Mouse (Mus musculus) embryonic facial prominence, embryonic 12.5 days (tissue): ENCODE data around the gene Prkcd. TPM values are rescaled to one million over a fixed set of nuclear protein-coding genes. Genes with fewer than 3 reads are reported as not detected.

Source experiments
- ATAC-seq: fragments of 200-750 bp; cut with Nextera tagmentation; 2 replicates; pipeline ENCODE4 v1.8.0; 2017; ENCODE audit not compliant: insufficient number of reproducible peaks, insufficient read depth, low FRiP score, low TSS enrichment
- H3K27ac ChIP-seq: fragments of 300-500 bp; sonication (generic); 2 replicates; pipeline ENCODE4 v1.5.1; 2016; ENCODE audit warnings: mild to moderate bottlenecking
- H3K27me3 ChIP-seq: fragments of 300-500 bp; sonication (generic); 2 replicates; pipeline ENCODE4 v1.6.1; 2016; ENCODE audit warnings: mild to moderate bottlenecking, moderate library complexity
- H3K36me3 ChIP-seq: fragments of 300-500 bp; sonication (generic); 2 replicates; pipeline ENCODE4 v1.6.1; 2016; ENCODE audit warnings: mild to moderate bottlenecking
- H3K4me1 ChIP-seq: fragments of 300-500 bp; sonication (generic); 2 replicates; pipeline ENCODE4 v1.6.1; 2016
- H3K4me2 ChIP-seq: fragments of 300-500 bp; sonication (generic); replicated peaks from 2 replicates; pipeline ENCODE4 v1.6.1; 2016; ENCODE audit warnings: mild to moderate bottlenecking, moderate library complexity
- H3K4me3 ChIP-seq: fragments of 300-500 bp; sonication (generic); 2 replicates; pipeline ENCODE4 v1.5.1; 2016; ENCODE audit warnings: mild to moderate bottlenecking
- H3K9ac ChIP-seq: fragments of 300-500 bp; sonication (generic); 2 replicates; pipeline ENCODE4 v1.6.1; 2016; ENCODE audit warnings: mild to moderate bottlenecking, moderate library complexity
- H3K9me3 ChIP-seq: fragments of 300-500 bp; sonication (generic); 2 replicates; pipeline ENCODE4 v1.6.1; 2016; ENCODE audit warnings: mild to moderate bottlenecking, moderate library complexity
- WGBS: fragments of 180-500 bp; shearing (Covaris S2); methylation state at CpG from one replicate; pipeline ENCODE4 v1.1.7; 2016; 5-methylcytosine and 5-hydroxymethylcytosine counted together
- polyA plus RNA-seq: library from polyadenylated mRNA; unstranded; fragments of >200 nt; fragmentation: Nextera tagmentation; extraction: Ambion mirVana; gene quantifications from 2 replicates; pipeline ENCODE4 v1.2.1, GENCODE M21; 2016

The Prkcd gene
- polyA plus RNA-seq, 1 experiment from 2014 or later: 55.6 TPM

DNA sequence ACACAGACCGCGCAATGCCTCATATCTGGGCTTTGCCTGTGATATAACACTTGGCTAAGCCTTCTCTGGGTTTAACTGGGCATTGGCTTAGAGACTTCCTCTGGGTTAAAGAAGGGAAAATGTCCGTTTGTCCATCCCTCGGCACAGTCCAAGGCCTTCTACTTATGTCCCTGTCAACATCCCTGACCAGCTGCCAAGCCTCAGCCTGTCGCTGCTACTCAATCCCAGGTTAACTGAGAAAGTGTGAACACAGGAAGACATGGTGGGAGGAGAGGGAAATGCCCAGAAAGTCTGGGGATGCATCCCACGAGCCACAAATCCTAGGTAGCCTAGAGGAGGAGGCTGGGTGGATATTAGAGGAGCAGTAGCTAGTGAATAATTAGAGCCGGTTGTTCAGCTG lies 7.7 kb upstream of the Prkcd start:
- ATAC-seq: no peak
- 73% methylated on average over 7 of the region's 7 CpGs for WGBS
- no peak overlapping the region for H3K9ac ChIP-seq
- 0 out of 2 replicates have a peak, but pooled peaks cover 6% of the 10 kb centered on the region for H3K4me1 ChIP-seq
- H3K9me3 ChIP-seq: no peaks in the 10 kb centered on the region
- H3K4me3 ChIP-seq: no peak overlapping the region
- H3K36me3 ChIP-seq: no peaks in the 10 kb centered on the region
- no peak overlapping the region for H3K4me2 ChIP-seq
- H3K27ac ChIP-seq: no peak overlapping the region
- no peaks in the 10 kb centered on the region for H3K27me3 ChIP-seq

DNA sequence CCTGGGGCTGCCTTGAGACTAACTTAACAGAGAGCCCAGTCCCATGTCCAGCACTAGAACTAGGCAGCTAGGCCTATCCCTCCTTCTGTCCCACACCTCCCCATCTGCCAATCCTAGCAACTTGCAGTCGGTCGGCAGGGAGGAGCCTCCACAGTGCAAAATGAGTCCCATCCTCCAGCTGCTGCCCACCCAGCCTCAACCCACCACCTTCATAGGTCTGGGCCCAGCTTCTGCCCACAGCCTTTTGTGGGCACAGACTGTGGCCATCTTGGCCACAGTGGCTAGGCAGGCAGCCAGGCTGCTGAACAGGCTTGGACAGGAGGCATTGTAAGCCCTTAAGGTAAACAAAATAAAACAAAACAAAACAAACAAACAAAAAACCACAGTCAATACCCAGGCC lies 5.8 kb upstream of the Prkcd start:
- Histone ChIP-seq H3K36me3 (no peaks in the 10 kb centered on the region), H3K4me1 (0 out of 2 replicates have a peak, but pooled peaks cover 4% of the 10 kb centered on the region), H3K9ac (no peak overlapping the region), H3K4me3 (no peak overlapping the region), H3K9me3 (no peaks in the 10 kb centered on the region), H3K27me3 (no peaks in the 10 kb centered on the region), H3K27ac (no peak overlapping the region), H3K4me2 (no peak overlapping the region)
- ATAC-seq: no peak
- WGBS: 41% methylated on average over 2 of the region's 2 CpGs

DNA sequence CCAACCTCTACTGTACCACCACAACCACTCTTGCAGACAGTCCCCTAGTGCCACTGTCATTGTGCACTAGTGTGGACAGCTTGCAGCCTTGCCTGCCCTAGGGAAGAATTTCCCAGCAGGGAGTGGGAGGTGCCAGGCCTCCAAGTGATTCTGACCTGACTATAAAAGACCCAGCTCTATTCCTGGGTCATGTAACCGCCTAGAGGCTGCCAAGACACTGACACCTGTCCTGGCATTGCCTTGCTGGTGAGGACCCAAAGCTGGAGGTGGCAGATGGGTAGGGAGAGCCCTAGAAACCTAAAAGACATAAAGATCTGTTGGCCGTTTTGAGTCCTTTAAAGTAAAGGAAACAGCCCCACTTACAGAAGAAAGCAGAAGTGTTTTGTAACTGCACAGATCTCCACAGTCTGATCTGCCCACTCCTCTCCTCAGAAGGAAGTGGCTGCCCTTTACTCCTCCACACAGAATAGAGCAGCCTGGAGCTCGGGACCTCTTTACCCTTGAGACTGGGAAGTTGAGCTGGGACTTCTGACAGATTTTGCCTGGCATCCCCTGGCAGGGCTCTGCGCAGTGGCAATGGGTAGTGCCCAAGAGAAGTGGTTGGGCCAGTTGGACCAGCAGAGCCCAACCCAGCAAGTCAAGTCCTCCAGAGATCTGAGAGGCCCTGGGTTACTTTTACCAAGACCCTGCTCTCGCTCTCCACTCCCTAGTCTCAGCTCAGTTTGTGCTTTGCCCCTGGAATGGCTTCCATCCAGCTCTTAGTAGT lies 5.0 kb upstream of the Prkcd start:
- H3K27ac ChIP-seq: no peak overlapping the region
- no peak overlapping the region for H3K4me3 ChIP-seq
- no peaks in the 10 kb centered on the region for H3K9me3 ChIP-seq
- no peak for ATAC-seq
- no peak overlapping the region for H3K9ac ChIP-seq
- H3K4me2 ChIP-seq: no peak overlapping the region
- 71% methylated on average over 5 of the region's 5 CpGs for WGBS
- peaks cover 7% of the 10 kb centered on the region; the same call in 1 of the 2 replicates for H3K4me1 ChIP-seq
- H3K27me3 ChIP-seq: no peaks in the 10 kb centered on the region
- H3K36me3 ChIP-seq: no peaks in the 10 kb centered on the region

DNA sequence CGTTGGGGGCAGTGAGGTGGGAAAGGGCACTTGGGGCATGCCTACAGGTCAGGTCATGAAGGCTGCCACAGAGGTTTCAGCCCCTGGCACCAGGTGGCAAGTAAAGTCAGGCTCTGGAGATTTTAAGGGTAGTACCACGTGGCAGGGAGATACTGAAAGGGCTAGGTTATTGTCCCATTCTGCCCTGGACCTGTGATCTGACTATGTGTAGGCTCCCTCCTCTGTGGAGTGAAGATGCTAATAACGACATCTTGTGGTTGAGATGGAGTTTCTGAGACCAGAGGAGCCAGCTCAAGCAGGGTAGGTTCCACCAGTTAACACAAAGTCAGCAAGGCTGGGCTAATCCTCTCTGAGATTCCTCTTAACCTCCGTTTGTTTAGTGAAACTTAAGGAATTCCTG lies 3.8 kb upstream of the Prkcd start:
- no peak for ATAC-seq
- 35% methylated on average over 4 of the region's 4 CpGs for WGBS
- Histone ChIP-seq H3K4me3 (no peak overlapping the region), H3K27ac (no peak overlapping the region), H3K4me1 (peaks cover 10% of the 10 kb centered on the region; the same call in 1 of the 2 replicates), H3K27me3 (no peaks in the 10 kb centered on the region), H3K36me3 (no peaks in the 10 kb centered on the region), H3K4me2 (no peak overlapping the region), H3K9ac (no peak overlapping the region), H3K9me3 (no peaks in the 10 kb centered on the region)

DNA sequence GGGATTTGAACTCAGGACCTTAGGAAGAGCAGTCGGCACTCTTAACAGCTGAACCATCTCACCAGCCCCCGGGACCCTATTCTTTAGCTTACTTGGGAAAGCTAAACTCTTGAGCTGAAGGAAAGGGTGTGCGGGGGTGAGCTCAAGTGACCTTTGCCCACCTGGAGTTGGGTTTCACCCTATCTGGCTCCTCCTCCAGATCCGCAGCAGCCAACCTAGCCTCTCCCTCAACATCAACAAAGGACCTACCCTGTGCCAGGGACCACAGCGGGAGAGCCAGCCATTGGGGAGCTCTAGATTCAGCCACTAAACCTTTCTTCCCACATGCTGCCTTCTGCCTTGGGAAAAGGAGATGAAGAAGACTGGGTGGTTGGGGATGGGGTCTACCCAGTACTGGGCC lies 2.2 kb upstream of the Prkcd start:
- WGBS: 87% methylated on average over 5 of the region's 5 CpGs
- H3K27me3 ChIP-seq: no peaks in the 10 kb centered on the region
- no peak for ATAC-seq
- no peak overlapping the region for H3K27ac ChIP-seq
- H3K9ac ChIP-seq: no peak overlapping the region
- no peaks in the 10 kb centered on the region for H3K9me3 ChIP-seq
- peaks cover 18% of the 10 kb centered on the region; the same call in 1 of the 2 replicates for H3K4me1 ChIP-seq
- no peak overlapping the region for H3K4me3 ChIP-seq
- no peak overlapping the region for H3K4me2 ChIP-seq
- no peaks in the 10 kb centered on the region for H3K36me3 ChIP-seq

GRCm38 (mm10) chr14:30626756-30627742 lies 1.0 kb upstream of the Prkcd start:
- Histone ChIP-seq H3K27ac (peak overlapping the region; percentile 67), H3K9ac (peak overlapping the region; percentile 71; the same call in 1 of the 2 replicates), H3K4me2 (peak overlapping the region; percentile 84), H3K4me1 (peaks cover 14% of the 10 kb centered on the region; the same call in 1 of the 2 replicates), H3K36me3 (no peaks in the 10 kb centered on the region), H3K9me3 (no peaks in the 10 kb centered on the region), H3K27me3 (no peaks in the 10 kb centered on the region), H3K4me3 (peak overlapping the region; percentile 81)
- 57% methylated on average over 12 of the region's 12 CpGs for WGBS
- no peak; the same call in 1 of the 2 replicates for ATAC-seq

- Histone ChIP-seq H3K27me3 (no peaks in the 10 kb centered on the region), H3K9me3 (no peaks in the 10 kb centered on the region), H3K27ac (peak overlapping the region; percentile 46; the same call in 1 of the 2 replicates)
Observed at GRCm38 (mm10) chr14:30625131-30625807, 741 bp downstream of the Prkcd start.

GRCm38 (mm10) chr14:30624277-30624721 lies 1.7 kb downstream of the Prkcd start:
- Histone ChIP-seq H3K27me3 (no peaks in the 10 kb centered on the region), H3K36me3 (no peaks in the 10 kb centered on the region), H3K4me2 (peak overlapping the region; percentile 84), H3K27ac (no peak overlapping the region), H3K4me1 (peaks cover 14% of the 10 kb centered on the region; the same call in 1 of the 2 replicates), H3K9me3 (no peaks in the 10 kb centered on the region), H3K4me3 (peak overlapping the region; percentile 81), H3K9ac (no peak overlapping the region)
- ATAC-seq: no peak
- 58% methylated on average over 8 of the region's 8 CpGs for WGBS

More at GRCm38 (mm10) chr14:30625131-30625807, 741 bp downstream of the Prkcd start:
- no peaks in the 10 kb centered on the region for H3K36me3 ChIP-seq
- H3K4me1 ChIP-seq: peaks cover 14% of the 10 kb centered on the region; the same call in 1 of the 2 replicates
- under 1% methylated on average over 39 of the region's 39 CpGs for WGBS
- ATAC-seq: 0 out of 2 replicates have a peak, but pooled peaks have one; percentile 30
- H3K4me3 ChIP-seq: peak overlapping the region; percentile 81
- H3K4me2 ChIP-seq: peak overlapping the region; percentile 84
- peak overlapping the region; percentile 71 for H3K9ac ChIP-seq

DNA sequence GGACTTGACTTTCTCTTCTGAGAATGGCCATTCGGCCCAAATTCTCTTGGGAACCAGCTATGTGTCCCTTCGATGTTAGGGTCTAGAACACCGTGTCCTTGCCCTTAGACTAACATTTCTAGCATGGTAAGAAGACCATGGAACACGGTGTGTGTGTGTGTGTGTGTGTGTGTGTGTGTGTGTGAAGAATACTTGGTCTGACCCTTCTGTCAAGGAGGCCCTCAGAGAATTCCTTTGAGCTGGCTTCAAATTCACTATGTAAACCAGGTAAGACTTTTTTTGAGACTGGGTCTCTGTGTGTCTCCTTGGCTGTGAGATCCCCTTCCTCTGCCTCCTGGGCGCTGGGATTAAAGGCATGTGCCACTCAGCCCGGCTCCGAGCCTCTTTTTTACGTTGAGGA lies 3.5 kb downstream of the Prkcd start:
- Histone ChIP-seq H3K27me3 (no peaks in the 10 kb centered on the region), H3K4me1 (peaks cover 14% of the 10 kb centered on the region; the same call in 1 of the 2 replicates), H3K4me2 (no peak overlapping the region), H3K27ac (no peak overlapping the region), H3K9ac (no peak overlapping the region), H3K9me3 (no peaks in the 10 kb centered on the region), H3K4me3 (no peak overlapping the region), H3K36me3 (no peaks in the 10 kb centered on the region)
- WGBS: 89% methylated on average over 8 of the region's 8 CpGs
- no peak for ATAC-seq

DNA sequence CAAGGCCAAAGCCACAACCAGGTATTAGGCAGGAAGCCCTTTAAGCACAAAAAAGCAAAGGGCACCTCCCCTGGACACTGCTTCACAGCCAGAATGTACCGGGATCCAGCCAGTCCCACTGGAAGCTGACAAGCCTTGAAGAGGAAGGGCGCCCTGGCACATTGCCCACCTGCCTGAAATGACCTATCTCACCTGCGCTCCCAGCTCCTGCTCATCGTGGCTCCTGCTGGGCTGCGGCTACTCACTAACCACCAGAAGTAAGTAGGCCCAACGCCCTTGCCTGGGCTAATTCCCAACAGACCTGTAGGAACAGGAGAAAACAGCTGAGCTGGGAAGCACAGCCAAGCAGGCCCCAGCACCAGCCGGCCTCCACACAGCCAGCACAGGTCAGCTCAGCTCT lies 3.9 kb downstream of the Prkcd start:
- Histone ChIP-seq H3K9me3 (no peaks in the 10 kb centered on the region), H3K4me1 (peaks cover 14% of the 10 kb centered on the region; the same call in 1 of the 2 replicates), H3K27ac (no peak overlapping the region), H3K9ac (no peak overlapping the region), H3K27me3 (no peaks in the 10 kb centered on the region), H3K4me3 (no peak overlapping the region), H3K36me3 (no peaks in the 10 kb centered on the region), H3K4me2 (no peak overlapping the region)
- no peak for ATAC-seq
- 84% methylated on average over 7 of the region's 7 CpGs for WGBS

DNA sequence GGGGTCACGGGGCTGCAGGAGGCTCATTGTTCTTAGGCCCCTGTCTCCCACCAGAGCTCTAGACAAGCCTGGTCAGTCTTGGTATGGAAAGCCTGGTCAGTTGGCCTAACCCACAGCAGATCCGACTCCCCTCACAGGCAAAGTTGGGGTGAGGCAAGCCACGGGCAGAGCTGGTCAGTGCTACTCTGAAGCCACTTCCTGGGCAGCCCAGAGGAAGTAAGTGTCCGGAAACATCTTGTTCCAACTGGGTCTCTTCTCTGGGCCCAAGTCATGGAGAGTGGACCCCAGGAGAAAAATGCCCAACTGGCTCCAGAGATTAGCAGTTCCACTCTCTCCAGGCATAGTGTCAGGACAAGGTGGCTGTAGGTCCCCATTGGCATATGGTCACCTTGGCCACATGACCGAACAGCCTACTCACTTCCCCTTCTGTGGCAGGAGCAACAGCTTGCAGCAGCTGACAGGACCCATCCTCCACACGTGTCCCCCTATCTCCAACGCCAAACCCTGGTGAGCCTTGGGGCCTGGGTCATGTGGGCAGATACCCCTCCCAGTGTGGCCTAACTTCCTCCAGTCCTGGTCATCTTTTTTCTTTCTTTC lies 5.9 kb downstream of the Prkcd start:
- H3K9me3 ChIP-seq: no peaks in the 10 kb centered on the region

More for the DNA sequence above, 5.9 kb downstream of the Prkcd start:
- Histone ChIP-seq H3K9ac (no peak overlapping the region), H3K36me3 (no peaks in the 10 kb centered on the region), H3K27me3 (no peaks in the 10 kb centered on the region), H3K4me3 (no peak overlapping the region), H3K4me2 (no peak overlapping the region), H3K27ac (no peak overlapping the region), H3K4me1 (peaks cover 11% of the 10 kb centered on the region; the same call in 1 of the 2 replicates)
- 80% methylated on average over 7 of the region's 7 CpGs for WGBS
- no peak for ATAC-seq
